Mouse (Mus musculus) CD4-positive, CD25-positive, alpha-beta regulatory T cell, adult 4 months (primary cell): Measurements from ENCODE around the gene Lbx1. TPM values are rescaled to one million over a fixed set of nuclear protein-coding genes. Genes with fewer than 3 reads are reported as not detected.

Experiments
- ATAC-seq: one replicate; pipeline ENCODE4 v1.8.0; 2017
- polyA plus RNA-seq, 2 experiments: library from polyadenylated mRNA; unstranded; fragments of 100-300 nt; shearing (Covaris generic); gene quantifications; one replicate each; pipeline ENCODE4 v1.2.1; 2017

Gene Lbx1
- not detected for polyA plus RNA-seq

GRCm38 (mm10) chr19:45235766-45236362, at the start of gene Lbx1:
TSS of gene Lbx1 (minus strand) at chr19:45235812.
- ATAC-seq = no peak

DNA sequence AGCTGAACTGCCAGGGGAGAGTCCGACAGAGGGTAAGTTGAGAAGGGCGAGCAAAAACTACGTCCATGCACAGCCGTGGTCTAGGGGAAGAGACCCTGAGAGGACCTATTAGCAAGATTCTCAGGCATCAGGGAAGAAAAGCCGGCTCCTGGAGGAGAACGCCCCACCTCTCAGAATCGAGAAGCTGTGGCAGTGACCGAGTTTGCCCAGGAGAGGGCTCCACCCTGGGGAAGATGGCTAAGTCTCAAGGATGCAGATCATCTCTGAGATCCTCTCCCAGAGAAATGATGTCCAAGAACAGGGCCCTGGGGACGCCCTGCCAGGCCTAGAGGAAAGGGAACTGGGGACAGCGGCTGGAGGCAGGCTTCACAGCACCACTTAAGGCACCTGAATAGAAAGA, 47.7 kb upstream of the Lbx1 start:
- no peak for ATAC-seq

DNA sequence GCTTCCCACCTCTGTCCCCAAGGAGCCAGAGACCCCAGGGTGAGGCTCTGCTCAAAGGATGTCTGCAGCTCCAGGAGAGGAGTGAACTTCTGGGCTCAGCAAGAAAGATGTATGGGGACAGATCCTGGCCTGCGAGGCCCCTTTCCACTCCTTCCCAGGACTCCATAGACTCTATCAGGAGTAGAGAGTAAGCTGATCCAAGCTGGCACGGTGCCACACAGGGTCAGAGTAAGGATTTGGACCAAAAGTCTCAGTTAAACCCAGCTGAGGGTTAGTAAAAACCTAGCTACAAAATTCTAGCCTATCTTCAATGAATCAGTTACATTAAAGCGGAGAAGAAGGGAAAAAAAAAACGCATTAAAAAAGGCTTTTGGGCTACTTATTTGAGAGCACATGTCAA, 40.6 kb upstream of the Lbx1 start:
- no peak for ATAC-seq

- ATAC-seq = no peak
These were observed 36.4 kb upstream of the Lbx1 start for GRCm38 (mm10) chr19:45271986-45272385.

DNA sequence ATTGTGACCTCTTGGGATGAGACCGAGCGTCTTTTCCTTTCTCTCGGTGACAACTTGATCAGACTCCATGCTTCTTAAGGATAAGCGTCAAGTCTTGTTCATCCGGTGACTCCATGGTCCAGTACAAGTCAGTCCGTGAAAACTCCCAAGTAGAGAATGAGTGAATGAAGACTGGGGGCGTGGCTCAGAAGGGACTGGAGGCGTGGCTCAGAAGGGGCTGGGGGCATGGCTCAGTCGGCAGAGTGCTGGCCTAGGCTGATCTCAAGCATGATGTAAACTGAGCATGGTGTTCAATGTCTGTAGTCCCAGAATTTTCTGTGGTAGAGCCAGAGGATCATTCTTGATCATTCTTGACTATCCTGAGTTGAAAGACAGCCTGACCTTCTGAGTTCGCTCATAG, 27.4 kb upstream of the Lbx1 start:
- ATAC-seq = no peak

DNA sequence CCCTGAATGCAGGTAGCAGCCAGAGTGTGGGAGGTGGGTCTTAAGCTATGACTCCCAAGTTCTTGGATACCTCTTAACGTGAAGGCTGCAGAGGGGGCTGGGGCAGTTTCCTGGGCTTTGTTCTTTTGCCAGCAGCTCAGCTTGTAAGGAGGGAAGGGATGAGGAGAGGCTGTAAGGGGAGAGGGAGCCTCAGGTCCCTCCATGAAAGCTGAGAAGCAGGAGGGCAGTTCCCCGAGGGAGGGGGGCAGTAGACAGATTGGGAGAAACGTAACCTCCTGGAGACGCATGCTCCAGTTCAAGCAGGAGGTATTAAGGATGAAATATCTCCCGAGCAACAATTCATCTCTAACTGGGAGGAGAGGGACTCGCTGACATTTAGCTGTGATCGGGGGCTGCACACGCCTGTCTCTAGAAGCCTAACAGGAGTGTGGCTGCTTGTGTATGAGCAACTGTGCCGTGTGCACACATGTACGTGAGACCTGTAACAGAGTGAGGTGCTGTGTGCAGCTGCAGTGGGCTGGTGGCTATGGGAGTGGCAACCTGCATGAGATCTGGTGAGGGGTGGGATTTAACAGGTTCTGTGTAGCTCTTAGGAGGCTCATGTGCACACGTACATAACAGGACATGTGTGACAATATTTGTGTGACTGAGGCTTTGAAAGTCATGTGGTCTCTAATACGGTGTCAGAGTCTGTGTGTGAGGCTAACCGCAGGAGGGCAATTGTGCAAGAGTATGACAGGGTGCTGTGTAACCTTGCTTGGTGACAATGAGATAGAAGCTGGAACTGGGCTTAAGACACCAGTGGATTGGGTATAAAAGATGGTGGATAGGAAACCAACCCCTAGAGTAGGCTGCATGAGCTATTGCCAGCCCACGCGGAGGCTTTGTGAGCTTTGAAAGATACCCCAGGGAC, 22.1 kb upstream of the Lbx1 start:
- ATAC-seq = no peak

- no peak for ATAC-seq
These were observed 19.2 kb upstream of the Lbx1 start for GRCm38 (mm10) chr19:45254806-45255205.

GRCm38 (mm10) chr19:45252436-45252835, 16.8 kb upstream of the Lbx1 start:
- no peak for ATAC-seq

- no peak for ATAC-seq
These were observed 13.1 kb upstream of the Lbx1 start for GRCm38 (mm10) chr19:45248691-45249090.

GRCm38 (mm10) chr19:45243918-45244700, 8.5 kb upstream of the Lbx1 start:
- no peak for ATAC-seq

DNA sequence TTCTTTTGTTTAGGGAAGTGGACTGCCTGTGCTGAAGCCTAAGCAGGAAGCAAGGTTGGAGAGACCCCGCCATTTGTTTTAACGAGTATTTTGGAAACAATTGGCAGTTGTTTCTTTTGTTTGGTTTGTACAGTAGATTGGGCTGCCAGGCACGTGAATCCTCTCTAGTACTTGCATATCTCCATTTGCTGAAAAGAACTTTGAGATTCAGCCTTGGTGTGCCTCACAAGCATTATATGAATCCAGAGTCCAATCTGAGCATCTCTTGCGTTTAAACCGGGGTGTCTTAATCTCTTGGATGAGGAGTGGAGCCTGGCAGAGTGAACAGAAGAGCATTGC, 7.6 kb upstream of the Lbx1 start:
- ATAC-seq = no peak

DNA sequence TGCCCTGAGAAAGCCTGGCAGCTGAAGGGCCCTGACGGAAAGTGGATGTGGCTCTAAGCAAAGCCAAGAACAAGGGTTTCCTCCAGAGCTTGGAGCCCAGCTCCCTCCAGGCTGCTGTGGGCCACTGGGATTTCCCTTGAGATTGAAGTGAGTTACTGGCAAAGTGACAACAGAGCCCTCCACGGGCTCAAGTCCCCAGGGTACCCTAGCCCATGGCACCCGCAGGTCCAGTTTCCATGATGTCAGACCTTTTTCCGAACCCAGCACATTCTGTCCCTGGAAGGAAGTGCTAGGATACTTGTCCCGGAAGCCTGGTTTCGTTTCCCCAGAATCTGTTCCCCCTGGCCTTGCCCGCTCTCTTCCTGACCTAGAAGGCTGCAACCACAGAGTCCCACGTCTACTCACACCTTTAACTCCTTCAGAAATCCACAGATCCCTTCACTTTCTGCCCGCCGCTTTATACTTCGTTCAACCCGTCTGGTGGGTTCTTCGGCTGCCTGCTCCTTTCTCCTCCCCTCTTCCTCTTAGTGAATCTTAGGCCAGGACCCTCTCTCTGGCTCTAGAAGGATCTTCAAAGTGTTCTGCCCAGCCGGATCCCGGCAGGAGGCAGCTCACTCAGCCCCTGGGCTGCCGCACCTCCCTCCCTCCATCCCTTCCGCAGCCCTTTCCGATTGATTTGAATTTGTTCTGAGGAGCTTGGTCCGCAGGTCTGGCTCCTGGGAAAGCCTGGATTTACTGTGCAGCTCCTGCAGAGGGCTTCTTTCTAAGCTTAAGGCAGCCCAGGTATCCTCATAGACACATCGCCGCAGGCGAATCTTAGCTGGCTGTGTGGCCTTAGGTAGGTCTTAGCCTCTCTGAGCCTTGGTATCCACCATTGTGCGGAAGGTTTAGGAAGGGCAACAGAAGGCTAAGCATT, 7.0 kb upstream of the Lbx1 start:
- no peak for ATAC-seq

GRCm38 (mm10) chr19:45242017-45242347, 6.4 kb upstream of the Lbx1 start:
- ATAC-seq = no peak

- no peak for ATAC-seq
These were observed 4.4 kb upstream of the Lbx1 start for GRCm38 (mm10) chr19:45240026-45240425.

DNA sequence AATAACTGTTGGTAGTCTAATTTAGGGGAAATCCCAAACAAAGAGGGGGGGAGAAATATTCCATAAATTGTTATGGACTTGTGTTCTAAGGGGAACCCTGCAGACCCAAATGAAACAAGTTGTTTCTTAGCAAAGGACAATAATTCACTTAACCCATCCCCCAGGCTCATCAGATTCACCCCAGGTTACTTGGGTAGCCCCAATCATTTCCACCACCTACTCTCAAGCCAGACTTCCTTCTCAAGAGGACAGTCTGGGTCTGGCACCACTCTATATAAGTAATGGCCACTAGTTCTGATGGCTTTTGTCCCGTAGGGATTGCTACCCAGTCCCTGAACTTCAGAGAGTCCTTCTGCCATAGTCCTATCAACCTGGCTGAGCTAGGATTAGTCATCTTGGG, 3.6 kb upstream of the Lbx1 start:
- ATAC-seq = no peak

DNA sequence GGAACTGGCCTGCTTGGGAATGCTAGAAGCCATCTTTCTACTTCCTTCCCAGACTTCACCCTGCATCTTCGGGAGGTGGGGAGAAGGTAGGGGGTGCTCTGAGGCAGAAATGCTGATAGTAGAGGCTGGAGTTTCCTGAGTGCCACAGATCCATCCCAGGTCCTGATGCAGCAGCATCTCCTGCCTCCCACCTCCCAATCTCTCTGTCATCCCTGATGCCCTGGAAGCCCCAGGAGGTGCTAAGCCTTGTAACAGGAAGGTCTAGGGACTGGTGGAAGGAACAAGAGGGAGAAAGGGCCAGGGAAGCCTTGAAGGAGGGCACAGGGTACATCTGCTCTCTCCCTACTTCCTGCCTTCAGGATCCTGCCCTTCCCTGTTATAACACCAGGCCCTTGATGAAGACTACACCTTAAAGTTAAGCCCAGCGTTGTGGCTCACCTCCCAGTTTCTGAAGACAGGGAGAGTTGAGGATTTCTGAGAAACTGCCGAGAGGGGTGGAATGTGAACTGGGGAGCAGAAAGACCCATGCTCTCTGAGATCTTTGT, 2.1 kb upstream of the Lbx1 start:
- ATAC-seq = no peak

DNA sequence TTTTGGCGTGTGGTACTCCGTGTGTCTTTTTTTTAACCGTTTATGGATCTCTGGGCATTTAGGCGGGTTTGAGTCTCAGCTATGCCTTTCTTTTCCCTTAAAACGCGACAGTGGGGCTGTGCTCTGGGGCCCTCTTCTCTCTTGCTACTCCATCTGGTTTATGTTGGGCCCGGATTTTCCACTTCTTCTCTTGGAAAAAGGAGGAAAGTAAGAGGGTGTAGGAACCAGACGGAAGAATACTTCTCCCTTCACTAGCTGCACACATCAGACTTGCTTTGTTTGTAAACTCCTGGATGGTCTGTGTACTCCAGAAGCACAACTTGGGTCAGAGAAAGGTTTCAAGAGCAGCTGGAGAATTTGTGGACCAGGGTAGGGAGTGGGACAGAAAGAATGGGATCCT, 1.5 kb upstream of the Lbx1 start:
- no peak for ATAC-seq

DNA sequence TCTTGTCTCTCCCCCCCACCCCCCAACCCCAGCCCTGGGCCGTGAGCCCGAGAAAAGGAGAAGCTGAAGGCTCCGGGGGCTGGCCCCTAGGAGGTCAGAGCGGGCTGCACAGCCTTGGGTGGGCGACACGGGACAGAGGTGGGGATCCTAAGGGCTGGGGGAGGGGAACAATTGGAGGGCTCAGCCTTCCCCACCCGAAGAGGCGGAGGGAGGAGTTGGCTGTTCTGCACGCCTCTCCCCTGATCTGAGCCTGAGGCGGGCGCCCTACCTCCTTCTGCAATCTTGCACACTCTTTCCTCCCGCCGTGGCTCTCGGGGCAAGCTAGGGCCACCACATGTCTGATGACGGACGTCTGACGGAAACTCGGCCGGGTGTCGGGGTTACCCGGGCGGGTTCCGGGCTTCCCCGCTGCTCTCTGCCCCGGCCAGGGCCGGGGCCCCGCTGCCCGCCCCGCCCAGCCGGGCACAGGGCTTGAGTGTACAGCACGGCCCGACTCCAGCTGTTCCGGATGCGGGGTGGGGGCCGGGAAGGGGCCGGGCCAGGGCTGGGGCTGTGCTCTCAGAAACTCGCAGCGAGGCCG, 841 bp upstream of the Lbx1 start:
- peak; percentile 58 for ATAC-seq

GRCm38 (mm10) chr19:45235331-45235741, 276 bp downstream of the Lbx1 start:
- no peak for ATAC-seq

DNA sequence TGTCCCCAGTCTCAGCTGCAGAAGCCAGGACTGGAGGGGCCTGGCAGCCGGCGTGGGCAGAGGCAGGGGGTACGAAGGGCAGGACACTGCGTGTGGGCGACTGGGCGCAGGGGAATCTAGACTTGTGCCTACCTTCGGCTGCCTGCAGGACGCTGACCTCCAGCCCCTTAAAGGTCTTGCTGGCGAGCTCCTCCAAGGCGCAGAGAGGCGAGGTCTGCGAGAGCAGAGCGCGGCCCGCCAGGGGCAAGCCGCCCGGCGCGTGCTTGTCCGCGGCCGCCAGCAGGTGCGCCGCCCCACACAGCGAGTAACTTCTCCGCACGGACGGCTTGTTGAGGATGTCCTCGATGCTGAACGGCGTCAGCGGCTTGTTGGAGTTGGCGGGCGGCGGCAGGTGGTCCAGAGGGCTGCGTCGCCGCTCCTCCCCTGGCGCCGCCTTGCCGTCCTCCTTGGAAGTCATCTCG, 811 bp downstream of the Lbx1 start:
- no peak for ATAC-seq

GRCm38 (mm10) chr19:45234191-45234770, 1.3 kb downstream of the Lbx1 start:
- no peak for ATAC-seq
